Mouse (Mus musculus) MEL (cell line): ENCODE results near the gene Adnp. TPM values are rescaled to one million over a fixed set of nuclear protein-coding genes. Genes with fewer than 3 reads are reported as not detected.

Experiments
- DNase-seq: peaks from one replicate; pipeline ENCODE4 v3.0.0; 2011; ENCODE audit warnings: low read depth, low spot score
- H3K27ac ChIP-seq: 2 replicates; pipeline ENCODE4 v1.5.1; 2012; ENCODE audit warnings: low read depth, mild to moderate bottlenecking, control low read depth, low read length, moderate library complexity; ENCODE audit not compliant: control insufficient read depth
- H3K27me3 ChIP-seq, 2 experiments: fragments of 150-350 bp in 1 of 2; sonication (generic) in 1 of 2; 2 replicates each; pipeline ENCODE4 v1.6.1; 2012; ENCODE audit warnings: low read length in 2 of 2, mild to moderate bottlenecking in 2 of 2, improper control_type of control experiment in 1 of 2, moderate library complexity in 1 of 2; ENCODE audit not compliant: insufficient read depth in 2 of 2, control insufficient read depth in 1 of 2
- H3K36me3 ChIP-seq, 2 experiments: 2 replicates each; pipeline ENCODE4 v1.6.1; 2012 to 2014; ENCODE audit warnings: low read length in 2 of 2, improper control_type of control experiment in 1 of 2, inconsistent platforms in 1 of 2, mild to moderate bottlenecking in 1 of 2; ENCODE audit not compliant: insufficient read depth in 2 of 2, control insufficient read depth in 1 of 2
- H3K4me1 ChIP-seq, 2 experiments: fragments of 150-350 bp in 1 of 2; sonication (generic) in 1 of 2; 2 replicates each; pipeline ENCODE4 v1.6.1; 2012; ENCODE audit warnings: low read length in 2 of 2, improper control_type of control experiment in 1 of 2, mild to moderate bottlenecking in 1 of 2; ENCODE audit not compliant: insufficient read depth in 2 of 2, control insufficient read depth in 1 of 2
- H3K4me3 ChIP-seq, 2 experiments: fragments of 150-350 bp in 1 of 2; sonication (generic) in 1 of 2; 2 replicates each; pipeline ENCODE4 v1.5.1; 2012; ENCODE audit warnings: low read depth in 2 of 2, low read length in 2 of 2, mild to moderate bottlenecking in 2 of 2, moderate library complexity in 2 of 2, control low read depth in 1 of 2, improper control_type of control experiment in 1 of 2; ENCODE audit not compliant: control insufficient read depth in 1 of 2, insufficient read depth in 1 of 2
- H3K79me2 ChIP-seq: 2 replicates; pipeline ENCODE4 v1.6.1; 2012; ENCODE audit warnings: mild to moderate bottlenecking, low read length, moderate library complexity; ENCODE audit not compliant: control insufficient read depth, poor library complexity, insufficient read depth
- H3K9ac ChIP-seq: 2 replicates; pipeline ENCODE4 v1.6.1; 2012; ENCODE audit warnings: low read depth, mild to moderate bottlenecking, control low read depth, low read length, moderate library complexity; ENCODE audit not compliant: control insufficient read depth, poor library complexity, severe bottlenecking
- H3K9me3 ChIP-seq: fragments of 150-350 bp; sonication (generic); replicated peaks from 2 replicates; pipeline ENCODE4 v1.6.1; 2012; ENCODE audit warnings: mild to moderate bottlenecking, low read length, improper control_type of control experiment, moderate library complexity; ENCODE audit not compliant: insufficient read depth
- CHD1 ChIP-seq: IDR thresholded peaks from 2 replicates; pipeline ENCODE4 v1.6.1; 2012; ENCODE audit warnings: low read depth, mild to moderate bottlenecking, inconsistent platforms, low read length, improper control_type of control experiment
- CHD2 ChIP-seq: IDR thresholded peaks from 2 replicates; pipeline ENCODE4 v1.6.1; 2011; ENCODE audit warnings: low read length, improper control_type of control experiment
- CTCF ChIP-seq, 3 experiments: IDR thresholded peaks in 2 of 3; conservative IDR thresholded peaks in 1 of 3; 2 replicates each; pipeline ENCODE4 v1.5.1; 2011 to 2012; ENCODE audit warnings: low read length in 3 of 3, low read depth in 2 of 3, mild to moderate bottlenecking in 2 of 3, improper control_type of control experiment in 1 of 3, inconsistent platforms in 1 of 3, mixed read lengths in 1 of 3, moderate library complexity in 1 of 3; ENCODE audit not compliant: control insufficient read depth in 1 of 3, insufficient read depth in 1 of 3, poor library complexity in 1 of 3, severe bottlenecking in 1 of 3
- ELF1 ChIP-seq: IDR thresholded peaks from 2 replicates; pipeline ENCODE4 v1.6.1; 2014; ENCODE audit warnings: low read depth, mild to moderate bottlenecking, inconsistent platforms, low read length, improper control_type of control experiment, moderate library complexity
- GATA1 ChIP-seq: IDR thresholded peaks from 2 replicates; pipeline ENCODE4 v1.6.1; 2011; ENCODE audit warnings: low read depth, low read length, improper control_type of control experiment
- JUND ChIP-seq: IDR thresholded peaks from 2 replicates; pipeline ENCODE4 v1.6.1; 2011; ENCODE audit warnings: low read depth, mild to moderate bottlenecking, improper control_type of control experiment, low read length
- KAT2A ChIP-seq: conservative IDR thresholded peaks from 2 replicates; pipeline ENCODE4 v1.6.1; 2012; ENCODE audit warnings: low read depth, low read length, improper control_type of control experiment, inconsistent platforms
- MAFK ChIP-seq: IDR thresholded peaks from 2 replicates; pipeline ENCODE4 v1.6.1; 2011; ENCODE audit warnings: low read depth, mild to moderate bottlenecking, low read length, improper control_type of control experiment, borderline replicate concordance
- MAZ ChIP-seq: IDR thresholded peaks from 2 replicates; pipeline ENCODE4 v1.6.1; 2012; ENCODE audit warnings: low read depth, mild to moderate bottlenecking, inconsistent platforms, low read length, improper control_type of control experiment
- MXI1 ChIP-seq: IDR thresholded peaks from 2 replicates; pipeline ENCODE4 v1.6.1; 2011; ENCODE audit warnings: mild to moderate bottlenecking, low read depth, low read length, improper control_type of control experiment
- MYB ChIP-seq: IDR thresholded peaks from 2 replicates; pipeline ENCODE4 v1.6.1; 2011; ENCODE audit warnings: mild to moderate bottlenecking, low read depth, low read length, improper control_type of control experiment
- NELFE ChIP-seq: IDR thresholded peaks from 2 replicates; pipeline ENCODE4 v1.6.1; 2011; ENCODE audit warnings: low read depth, low read length, improper control_type of control experiment
- NRF1 ChIP-seq: IDR thresholded peaks from 2 replicates; pipeline ENCODE4 v1.6.1; 2014; ENCODE audit warnings: low read depth, mild to moderate bottlenecking, inconsistent platforms, low read length, improper control_type of control experiment, moderate library complexity; ENCODE audit not compliant: poor library complexity, insufficient read depth, severe bottlenecking
- POLR2AphosphoS2 ChIP-seq: IDR thresholded peaks from 2 replicates; pipeline ENCODE4 v1.6.1; 2011; ENCODE audit warnings: low read length, improper control_type of control experiment
- POLR2AphosphoS5 ChIP-seq: IDR thresholded peaks from 2 replicates; pipeline ENCODE4 v1.6.1; 2012; ENCODE audit warnings: low read depth, borderline replicate concordance, mild to moderate bottlenecking, inconsistent platforms, low read length, moderate library complexity, mixed read lengths
- RAD21 ChIP-seq: IDR thresholded peaks from 2 replicates; pipeline ENCODE4 v1.6.1; 2011; ENCODE audit warnings: mild to moderate bottlenecking, low read depth, low read length, improper control_type of control experiment
- RCOR1 ChIP-seq: IDR thresholded peaks from 2 replicates; pipeline ENCODE4 v1.6.1; 2012; ENCODE audit warnings: low read depth, mild to moderate bottlenecking, inconsistent platforms, low read length, improper control_type of control experiment
- SMC3 ChIP-seq: IDR thresholded peaks from 2 replicates; pipeline ENCODE4 v1.6.1; 2011; ENCODE audit warnings: low read depth, low read length, improper control_type of control experiment
- TCF12 ChIP-seq: IDR thresholded peaks from 2 replicates; pipeline ENCODE4 v1.6.1; 2014; ENCODE audit warnings: low read depth, mild to moderate bottlenecking, inconsistent platforms, low read length, improper control_type of control experiment, moderate library complexity
- ZC3H11A ChIP-seq: IDR thresholded peaks from 2 replicates; pipeline ENCODE4 v1.6.1; 2012; ENCODE audit warnings: low read depth, mild to moderate bottlenecking, inconsistent platforms, low read length, improper control_type of control experiment
- ZKSCAN1 ChIP-seq: IDR thresholded peaks from 2 replicates; pipeline ENCODE4 v1.6.1; 2012; ENCODE audit warnings: low read depth, mild to moderate bottlenecking, inconsistent platforms, low read length, improper control_type of control experiment, moderate library complexity
- ZNF384 ChIP-seq: IDR thresholded peaks from 2 replicates; pipeline ENCODE4 v1.6.1; 2012; ENCODE audit warnings: low read depth, mild to moderate bottlenecking, inconsistent platforms, low read length, improper control_type of control experiment
- polyA plus RNA-seq, 2 experiments: library from polyadenylated mRNA; stranded (reverse) in 1 of 2; unstranded in 1 of 2; fragments of >175 nt in 1 of 2; fragments of >200 nt in 1 of 2; gene quantifications; 2 replicates each; pipeline versions ENCODE4 v1.2.1 to v1.2.4; 2012; ENCODE audit warnings: low replicate concordance in 2 of 2, low read depth in 1 of 2; ENCODE audit not compliant: insufficient read length in 2 of 2, insufficient read depth in 1 of 2, missing spikeins in 1 of 2
- total RNA-seq: library from RNA; depleted of rRNA; stranded (reverse); fragments of 300-350 nt; gene quantifications from 2 replicates; pipeline ENCODE4 v1.2.3, GENCODE M21; 2012

Adnp gene
- total and polyA plus RNA-seq, 3 experiments: 2.3 to 29.4 (median 11.9) TPM

DNA sequence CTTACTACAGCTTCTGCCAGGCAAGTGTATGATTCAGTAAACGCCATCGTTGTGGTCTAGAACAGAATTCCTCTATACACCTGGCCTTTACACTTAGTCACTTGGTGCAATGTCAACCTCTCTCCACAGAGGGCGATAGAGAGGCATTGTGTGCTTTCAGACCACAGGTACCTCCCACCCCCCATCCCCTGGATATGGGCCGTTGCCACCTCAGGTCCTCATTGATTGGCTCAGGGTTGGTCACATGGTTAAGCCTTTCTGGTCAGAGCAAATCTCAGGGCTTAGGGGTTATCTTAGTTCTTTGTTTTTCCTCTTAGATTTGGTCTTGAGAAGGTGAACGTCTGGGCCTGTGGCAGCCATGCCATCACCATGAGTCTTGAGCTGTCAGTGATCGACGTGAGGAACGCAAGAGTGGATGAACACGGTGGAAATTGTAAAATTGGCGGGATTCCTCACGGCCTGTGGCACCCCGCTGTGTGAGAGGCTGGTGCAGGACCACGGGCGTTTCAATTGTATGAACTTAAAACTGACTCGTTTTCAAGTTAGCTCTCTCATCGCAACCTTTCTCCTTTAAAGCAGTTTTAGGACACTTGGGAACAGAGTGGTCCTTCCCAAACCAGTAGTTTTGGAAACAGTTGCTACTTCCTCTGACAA is 45.9 kb upstream of the Adnp start:
- Histone ChIP-seq H3K79me2 (no peaks in the 10 kb centered on the region), H3K27ac (no peak overlapping the region), H3K4me3 (no peak overlapping the region), H3K27me3 (no peaks in the 10 kb centered on the region), H3K9me3 (no peaks in the 10 kb centered on the region), H3K4me1 (no peaks in the 10 kb centered on the region), H3K36me3 (no peaks in the 10 kb centered on the region), H3K9ac (no peak overlapping the region)
- no peak for DNase-seq
- TF ChIP-seq CTCF (IDR thresholded peaks at IDR 0.05 in 2 of 3, conservative IDR thresholded peaks at IDR 0.05 in 1 of 3; ENCODE audit: control insufficient read depth in 1 of 3, insufficient read depth in 1 of 3, low read depth in 2 of 3, low read length in 3 of 3, poor library complexity in 1 of 3, severe bottlenecking in 1 of 3): peak in 2 of 3 experiments; percentile 25 to 44; a peak in 3 of 6 replicates
- no peak for TF ChIP-seq MAZ

DNA sequence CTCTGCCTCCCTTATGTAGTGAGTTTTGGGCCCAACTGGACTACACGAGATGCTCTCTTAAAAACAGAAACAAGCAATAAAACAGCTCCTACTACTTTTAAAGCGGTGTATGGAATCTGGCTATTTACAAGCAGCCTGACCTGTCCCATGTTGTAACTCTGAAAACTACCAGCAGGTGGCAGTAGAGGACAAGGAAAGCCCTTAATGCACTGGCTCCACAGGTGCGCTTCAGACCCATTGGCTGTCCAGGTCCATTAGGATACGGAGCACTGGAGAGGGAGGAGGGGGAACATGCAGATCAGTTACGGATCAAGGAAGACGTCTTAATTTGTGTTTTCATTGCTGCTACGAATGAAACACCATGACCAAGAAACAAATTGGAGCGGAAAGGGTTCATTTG is 43.4 kb upstream of the Adnp start:
- peak overlapping the region; percentile 24; the same call in 1 of the 2 replicates for H3K9ac ChIP-seq
- H3K4me3 ChIP-seq: peak overlapping the region in 1 of 2 experiments; percentile 16; a peak in 1 of 4 replicates
- H3K79me2 ChIP-seq: no peaks in the 10 kb centered on the region
- no peaks in the 10 kb centered on the region for H3K36me3 ChIP-seq
- peak; percentile 80 for TF ChIP-seq ZC3H11A
- peak; percentile 78 to 95 (median 80) for TF ChIP-seq CTCF (IDR thresholded peaks at IDR 0.05 in 2 of 3, conservative IDR thresholded peaks at IDR 0.05 in 1 of 3; ENCODE audit: control insufficient read depth in 1 of 3, insufficient read depth in 1 of 3, low read depth in 2 of 3, low read length in 3 of 3, poor library complexity in 1 of 3, severe bottlenecking in 1 of 3)
- TF ChIP-seq JUND: no peak
- TF ChIP-seq RAD21: peak; percentile 95
- no peak for TF ChIP-seq TCF12
- no peak for TF ChIP-seq ZKSCAN1
- TF ChIP-seq ZNF384: 0 out of 2 replicates have a peak, but pooled peaks have one; percentile 19
- TF ChIP-seq POLR2AphosphoS5: no peak
- TF ChIP-seq RCOR1: no peak
- peak; percentile 77 for TF ChIP-seq SMC3
- TF ChIP-seq MAFK: no peak
- TF ChIP-seq, all 39 proteins: peak for 5
- Histone ChIP-seq H3K9me3 (no peaks in the 10 kb centered on the region), H3K27ac (no peak overlapping the region), H3K27me3 (no peaks in the 10 kb centered on the region), H3K4me1 (no peaks in the 10 kb centered on the region)
- peak; percentile 84 for DNase-seq

DNA sequence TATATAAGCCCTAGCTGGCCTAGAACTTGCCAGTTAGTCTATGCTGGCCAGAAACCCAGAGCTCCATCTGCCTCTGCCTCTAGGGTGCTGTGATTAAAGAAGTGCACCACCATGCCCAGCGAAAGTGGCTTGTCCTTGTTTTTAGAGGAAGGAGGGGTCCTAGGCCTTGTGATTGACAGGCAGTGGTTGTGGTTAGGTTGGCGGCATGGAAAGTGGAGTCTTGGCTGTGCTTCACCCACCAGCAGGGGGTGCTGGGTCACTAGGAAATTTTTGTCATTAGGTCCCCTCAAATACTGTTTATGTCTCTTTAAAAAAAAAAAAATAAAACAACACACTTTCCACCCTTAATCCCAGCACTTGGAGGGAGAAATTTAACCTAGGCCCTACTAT is 41.9 kb upstream of the Adnp start:
- DNase-seq: peak; percentile 63
- Histone ChIP-seq H3K36me3 (no peaks in the 10 kb centered on the region), H3K9me3 (no peaks in the 10 kb centered on the region), H3K4me1 (no peaks in the 10 kb centered on the region), H3K9ac (no peak overlapping the region), H3K27ac (no peak overlapping the region), H3K4me3 (no peak overlapping the region), H3K27me3 (no peaks in the 10 kb centered on the region), H3K79me2 (no peaks in the 10 kb centered on the region)
- TF ChIP-seq ELF1 (no peak), MXI1 (no peak), MYB (no peak), KAT2A (no peak), CTCF (IDR thresholded peaks at IDR 0.05 in 2 of 3, conservative IDR thresholded peaks at IDR 0.05 in 1 of 3; ENCODE audit: control insufficient read depth in 1 of 3, insufficient read depth in 1 of 3, low read depth in 2 of 3, low read length in 3 of 3, poor library complexity in 1 of 3, severe bottlenecking in 1 of 3) (peak; percentile 37 to 62 (median 58)), POLR2AphosphoS5 (no peak), MAZ (no peak), TCF12 (no peak), MAFK (no peak), CHD1 (no peak), ZC3H11A (no peak), GATA1 (no peak), JUND (no peak), CHD2 (no peak), RCOR1 (no peak), RAD21 (peak; percentile 36), NELFE (no peak), POLR2AphosphoS2 (no peak), ZNF384 (peak; percentile 80), NRF1 (no peak)
